ENCODE assay signal across 26 mouse cellular contexts in genomic region chr1:180536719-180537118, GRCm38 (mm10). TPM values are rescaled to one million over a fixed set of nuclear protein-coding genes. Genes with fewer than 3 reads are reported as not detected.
DNase-seq lines count a peak whose midpoint lies in the region; ATAC-seq and TF ChIP-seq lines count a peak whose summit lies in the region.
"Had no signal": no experiment of that assay in that cellular context is flagged by ENCODE, and none has a peak within 500 bp of the region (broad histone marks: within the 10 kb centered on the region; RNA-seq: fewer than 3 reads in every experiment).

No protein-coding gene starts in this region.

- no peak for ATAC-seq in forebrain, postnatal 0 days
- ATAC-seq in midbrain, embryonic 11.5 days (ENCODE audit: low FRiP score): no peak
- peak; percentile 82 for ATAC-seq in granulocyte monocyte progenitor cell, adult 5-6 weeks (replicated peaks; ENCODE audit: poor library complexity, severe bottlenecking)
- peak; percentile 47 for ATAC-seq in neutrophil, adult 5-6 weeks (ENCODE audit: extremely low read depth, insufficient number of reproducible peaks, low FRiP score, poor library complexity, severe bottlenecking)
- no peak for ATAC-seq in activated CD4-positive, CD25-positive, alpha-beta regulatory T cell, adult 4 months
- ATAC-seq: hindbrain, postnatal 0 days; midbrain, embryonic 16.5 days had no signal

- 0 out of 2 replicates have a peak overlapping the region, but pooled peaks have one; percentile 57 for H3K27ac ChIP-seq in forebrain, postnatal 0 days (ENCODE audit: low read depth, low read length)
- H3K27ac ChIP-seq in forebrain, embryonic 10.5 days: no peak overlapping the region
- H3K27ac ChIP-seq in midbrain, embryonic 11.5 days (ENCODE audit: low read depth, low read length): no peak overlapping the region
- no peak overlapping the region for H3K27ac ChIP-seq in midbrain, embryonic 10.5 days (replicated peaks)
- H3K27ac ChIP-seq: embryonic facial prominence, embryonic 15.5 days; gastrocnemius, adult 2 months; heart, embryonic 10.5 days; hindbrain, postnatal 0 days; limb, embryonic 10.5 days; stomach, embryonic 15.5 days had no signal

- H3K36me3 ChIP-seq in forebrain, postnatal 0 days (ENCODE audit: insufficient read depth): no peaks in the 10 kb centered on the region
- H3K36me3 ChIP-seq in forebrain, embryonic 10.5 days (replicated peaks): no peaks in the 10 kb centered on the region
- H3K36me3 ChIP-seq in midbrain, embryonic 11.5 days (ENCODE audit: control insufficient read depth, insufficient read depth, low read length): no peaks in the 10 kb centered on the region
- no peaks in the 10 kb centered on the region for H3K36me3 ChIP-seq in midbrain, embryonic 10.5 days
- H3K36me3 ChIP-seq: embryonic facial prominence, embryonic 15.5 days; heart, embryonic 10.5 days; limb, embryonic 10.5 days; stomach, embryonic 15.5 days had no signal

- H3K27me3 ChIP-seq in forebrain, postnatal 0 days (ENCODE audit: insufficient read depth, low read length): no peaks in the 10 kb centered on the region
- H3K27me3 ChIP-seq in forebrain, embryonic 10.5 days (ENCODE audit: poor library complexity, severe bottlenecking): no peaks in the 10 kb centered on the region
- H3K27me3 ChIP-seq in midbrain, embryonic 11.5 days (ENCODE audit: control insufficient read depth, insufficient read depth, low read length): no peaks in the 10 kb centered on the region
- H3K27me3 ChIP-seq in midbrain, embryonic 10.5 days (ENCODE audit: low read depth, poor library complexity, severe bottlenecking): no peaks in the 10 kb centered on the region
- H3K27me3 ChIP-seq: embryonic facial prominence, embryonic 15.5 days; stomach, embryonic 15.5 days had no signal

- H3K9ac ChIP-seq in forebrain, postnatal 0 days: no peak overlapping the region
- H3K9ac ChIP-seq in midbrain, embryonic 11.5 days (ENCODE audit: low read length): no peak overlapping the region
- H3K9ac ChIP-seq: embryonic facial prominence, embryonic 15.5 days; stomach, embryonic 15.5 days had no signal

- H3K4me3 ChIP-seq in forebrain, postnatal 0 days (ENCODE audit: low read depth, low read length): no peak overlapping the region
- H3K4me3 ChIP-seq in forebrain, embryonic 10.5 days: no peak overlapping the region
- no peak overlapping the region for H3K4me3 ChIP-seq in midbrain, embryonic 11.5 days (ENCODE audit: low read depth, low read length)
- H3K4me3 ChIP-seq in midbrain, embryonic 10.5 days: no peak overlapping the region
- H3K4me3 ChIP-seq: embryonic facial prominence, embryonic 15.5 days; gastrocnemius, adult 2 months; heart, embryonic 10.5 days; limb, embryonic 10.5 days; stomach, embryonic 15.5 days had no signal

- H3K9me3 ChIP-seq in forebrain, postnatal 0 days (ENCODE audit: low read length): no peaks in the 10 kb centered on the region; the same call in 1 of the 2 replicates
- H3K9me3 ChIP-seq in forebrain, embryonic 10.5 days: peaks cover 17% of the 10 kb centered on the region
- H3K9me3 ChIP-seq in midbrain, embryonic 11.5 days (ENCODE audit: control insufficient read depth, low read length): no peaks in the 10 kb centered on the region; the same call in 1 of the 2 replicates
- H3K9me3 ChIP-seq in midbrain, embryonic 10.5 days (replicated peaks): peaks cover 16% of the 10 kb centered on the region
- H3K9me3 ChIP-seq: stomach, embryonic 15.5 days had no signal

- H3K4me2 ChIP-seq in forebrain, postnatal 0 days (ENCODE audit: low read depth): no peak overlapping the region
- no peak overlapping the region for H3K4me2 ChIP-seq in midbrain, embryonic 11.5 days
- H3K4me2 ChIP-seq: embryonic facial prominence, embryonic 15.5 days; stomach, embryonic 15.5 days had no signal

- 78% methylated on average over 5 of the region's 5 CpGs for WGBS in forebrain, postnatal 0 days
- 87% methylated on average over 5 of the region's 5 CpGs for WGBS in forebrain, embryonic 10.5 days
- WGBS in midbrain, embryonic 11.5 days: 76% methylated on average over 5 of the region's 5 CpGs
- 75% methylated on average over 5 of the region's 5 CpGs for WGBS in midbrain, embryonic 10.5 days

- TF ChIP-seq CTCF in forebrain, postnatal 0 days (IDR thresholded peaks at IDR 0.05; ENCODE audit: low read depth): no peak

- H3K4me1 ChIP-seq in forebrain, postnatal 0 days (ENCODE audit: insufficient read depth): 0 out of 2 replicates have a peak, but pooled peaks cover 5% of the 10 kb centered on the region
- peaks cover 3% of the 10 kb centered on the region; the same call in 1 of the 2 replicates for H3K4me1 ChIP-seq in forebrain, embryonic 10.5 days
- H3K4me1 ChIP-seq in midbrain, embryonic 11.5 days (ENCODE audit: control insufficient read depth, insufficient read depth, low read length): no peaks in the 10 kb centered on the region
- peaks cover 7% of the 10 kb centered on the region for H3K4me1 ChIP-seq in midbrain, embryonic 10.5 days

- no peak for DNase-seq in forebrain, postnatal 0 days
- no peak for DNase-seq in forebrain, embryonic 10.5 days (ENCODE audit: extremely low spot score, low spot score)
- DNase-seq in midbrain, embryonic 11.5 days (ENCODE audit: low spot score, missing footprints): peak; percentile 8
- no peak for DNase-seq in midbrain, embryonic 10.5 days (ENCODE audit: low spot score)
- no peak for DNase-seq in kidney, adult 18-20 months
- DNase-seq: adrenal gland, postnatal 14 days; cerebellum, adult 2 months; cerebellum, postnatal 25 days; gastrocnemius, adult 2 months; kidney, adult 11 months; kidney, postnatal 4 days; liver; lung, postnatal 10 days; thymus, postnatal 25 days had no signal

RNA-seq across cellular contexts. Expression of gene Parp1, which starts 32.0 kb away (rescaled TPM):
- 92.2 and 95.3 TPM in 2 replicates for total RNA-seq in forebrain, postnatal 0 days (2014; rRNA removed)
- polyA plus RNA-seq in forebrain, postnatal 0 days (2015; fragmentation: Nextera tagmentation; extraction: Ambion mirVana): 51.6 and 57.5 TPM in 2 replicates
- 328 and 332 TPM in 2 replicates for polyA plus RNA-seq in forebrain, embryonic 10.5 days (2016; fragmentation: Nextera tagmentation; extraction: Ambion mirVana)
- polyA plus RNA-seq in midbrain, embryonic 11.5 days (2014; fragmentation: Nextera tagmentation; extraction: Ambion mirVana): 188 and 213 TPM in 2 replicates
- polyA plus RNA-seq in midbrain, embryonic 10.5 days (2016; fragmentation: Nextera tagmentation; extraction: Ambion mirVana): 301 and 311 TPM in 2 replicates
- 120 and 129 TPM in 2 replicates for total RNA-seq in granulocyte monocyte progenitor cell, adult 5-6 weeks (2014; fragmentation: Nextera tagmentation)
- 173 and 204 TPM in 2 replicates for total RNA-seq in granulocyte monocyte progenitor cell, adult 5-6 weeks (2017)
- 195 and 202 TPM in 2 replicates for total RNA-seq in neutrophil, adult 5-6 weeks (2017)
- polyA plus RNA-seq in activated CD4-positive, CD25-positive, alpha-beta regulatory T cell, adult 4 months (2017; shearing (Covaris generic)): 10 to 100 TPM; 41.4 to 43.1 TPM

RNA-seq across cellular contexts. Expression of gene Stum, which starts 53.4 kb away (rescaled TPM):
- total RNA-seq in forebrain, postnatal 0 days (2014; rRNA removed): 59.7 and 80.7 TPM in 2 replicates
- polyA plus RNA-seq in forebrain, postnatal 0 days (2015; fragmentation: Nextera tagmentation; extraction: Ambion mirVana): 15.2 and 16.7 TPM in 2 replicates
- polyA plus RNA-seq in forebrain, embryonic 10.5 days (2016; fragmentation: Nextera tagmentation; extraction: Ambion mirVana): 3.8 and 4.0 TPM in 2 replicates
- polyA plus RNA-seq in midbrain, embryonic 11.5 days (2014; fragmentation: Nextera tagmentation; extraction: Ambion mirVana): 1.0 TPM in 2 replicates
- 2.8 and 6.6 TPM in 2 replicates for polyA plus RNA-seq in midbrain, embryonic 10.5 days (2016; fragmentation: Nextera tagmentation; extraction: Ambion mirVana)
- total RNA-seq in granulocyte monocyte progenitor cell, adult 5-6 weeks (2014; fragmentation: Nextera tagmentation): not detected in 2 replicates
- total RNA-seq in granulocyte monocyte progenitor cell, adult 5-6 weeks (2017): not detected in 2 replicates
- 0.12 and 0.70 TPM in 2 replicates for total RNA-seq in neutrophil, adult 5-6 weeks (2017)
- polyA plus RNA-seq in activated CD4-positive, CD25-positive, alpha-beta regulatory T cell, adult 4 months (2017; shearing (Covaris generic)): not detected
- total RNA-seq: megakaryocyte-erythroid progenitor cell, adult 5-6 weeks; MEL had no signal
- polyA plus RNA-seq: liver, embryonic 16.5 days had no signal

Comparison
In these comparisons a context has a peak if more than half of its experiments do, and no peak if none do; other contexts are left out.
1. ATAC-seq: peak in granulocyte monocyte progenitor cell, adult 5-6 weeks (single experiment) and neutrophil, adult 5-6 weeks (single experiment); none in forebrain, postnatal 0 days (single experiment), midbrain, embryonic 11.5 days (single experiment) and activated CD4-positive, CD25-positive, alpha-beta regulatory T cell, adult 4 months (single experiment).